Mouse (Mus musculus): ENCODE results near the gene Gabrg1. TPM values are rescaled to one million over a fixed set of nuclear protein-coding genes. Genes with fewer than 3 reads are reported as not detected.
A peak's percentile ranks its signal among the peaks of the same experiment; 100 is the strongest.

Gabrg1 gene
- 0.61 and 0.71 TPM in 2 replicates for polyA plus RNA-seq (2014; fragmentation: Nextera tagmentation; extraction: Ambion mirVana)

GRCm38 (mm10) chr5:70842192-70843095 is at the start of gene Gabrg1:
TSS of gene Gabrg1 (minus strand) at chr5:70842617.
- H3K4me1 ChIP-seq (replicated peaks; ENCODE audit: control insufficient read depth, insufficient read depth, low read length), result no peaks in the 10 kb centered on the region; the same call in 1 of the 2 replicates
- 2% methylated on average over 19 of the region's 19 CpGs for WGBS
- no peaks in the 10 kb centered on the region for H3K27me3 ChIP-seq (ENCODE audit: control insufficient read depth, insufficient read depth, low read length)
- ATAC-seq (replicated peaks; ENCODE audit: low FRiP score) (peak; percentile 87), DNase-seq (ENCODE audit: low spot score) (peak; percentile 59)
- peak within 1 kb of the TSS; percentile 36 for H3K4me3 ChIP-seq (ENCODE audit: low read depth, low read length)
- peak within 1 kb of the TSS; percentile 74 for H3K4me2 ChIP-seq (ENCODE audit: low read depth, low read length, severe bottlenecking)
- H3K36me3 ChIP-seq (ENCODE audit: control insufficient read depth, insufficient read depth, low read length), result no peaks in the 10 kb centered on the region
- no peak within 1 kb of the TSS for H3K27ac ChIP-seq (ENCODE audit: low read depth, low read length)
- H3K9ac ChIP-seq (ENCODE audit: low read length), result peak within 1 kb of the TSS; percentile 35
- no peaks in the 10 kb centered on the region for H3K9me3 ChIP-seq (ENCODE audit: control insufficient read depth, low read length)

DNA sequence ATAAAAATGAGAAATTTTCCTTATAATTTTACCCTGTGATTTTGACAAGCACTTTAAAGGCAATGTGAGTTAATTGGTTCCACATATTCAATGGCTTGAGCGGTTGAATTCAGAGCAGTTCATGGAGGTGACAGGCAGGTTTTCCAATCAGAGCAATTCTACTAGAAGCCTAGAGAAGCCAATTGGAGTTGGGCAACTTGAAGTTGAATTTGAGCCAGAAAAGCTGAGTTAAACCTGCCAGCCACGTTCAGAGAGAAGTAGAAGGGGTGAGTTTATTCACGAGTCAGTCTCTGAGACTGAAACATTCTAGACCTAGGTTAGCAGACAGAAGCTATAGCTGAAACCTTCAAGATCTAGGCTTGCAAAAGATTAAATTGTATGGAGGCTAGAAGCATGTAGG is 41.6 kb upstream of the Gabrg1 start:
- Histone ChIP-seq H3K9ac (ENCODE audit: low read length) (no peak overlapping the region), H3K4me3 (ENCODE audit: low read depth, low read length) (no peak overlapping the region), H3K27me3 (ENCODE audit: control insufficient read depth, insufficient read depth, low read length) (no peaks in the 10 kb centered on the region), H3K27ac (ENCODE audit: low read depth, low read length) (no peak overlapping the region), H3K4me1 (replicated peaks; ENCODE audit: control insufficient read depth, insufficient read depth, low read length) (no peaks in the 10 kb centered on the region), H3K4me2 (ENCODE audit: low read depth, low read length, severe bottlenecking) (no peak overlapping the region), H3K36me3 (ENCODE audit: control insufficient read depth, insufficient read depth, low read length) (no peaks in the 10 kb centered on the region), H3K9me3 (ENCODE audit: control insufficient read depth, low read length) (no peaks in the 10 kb centered on the region)
- DNase-seq (ENCODE audit: low spot score), result no peak
- WGBS, result 88% methylated on average over 3 of the region's 3 CpGs
- ATAC-seq (replicated peaks; ENCODE audit: low FRiP score), result no peak

DNA sequence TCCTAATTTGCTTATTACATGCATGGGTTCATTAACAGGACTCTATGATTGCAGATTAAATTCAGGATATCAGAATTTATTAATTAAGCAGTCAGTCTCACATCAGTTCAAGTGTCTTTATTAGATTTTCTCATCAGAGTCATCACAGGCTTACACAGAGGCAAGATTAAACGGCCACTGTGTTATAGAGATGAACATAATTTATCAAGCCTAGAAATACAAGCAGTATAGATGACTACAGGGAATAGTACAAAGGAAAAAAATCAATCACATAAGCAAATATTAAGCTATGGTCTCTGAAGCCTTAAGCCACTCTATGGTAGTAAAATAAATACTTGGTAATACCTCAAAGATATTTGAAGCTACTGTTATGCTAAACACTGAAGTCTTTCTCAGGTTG is 27.7 kb upstream of the Gabrg1 start:
- WGBS, result 80% methylated on average over 1 of the region's 1 CpGs
- Histone ChIP-seq H3K9ac (ENCODE audit: low read length) (no peak overlapping the region), H3K9me3 (ENCODE audit: control insufficient read depth, low read length) (no peaks in the 10 kb centered on the region), H3K36me3 (ENCODE audit: control insufficient read depth, insufficient read depth, low read length) (no peaks in the 10 kb centered on the region), H3K4me2 (ENCODE audit: low read depth, low read length, severe bottlenecking) (no peak overlapping the region), H3K4me3 (ENCODE audit: low read depth, low read length) (no peak overlapping the region), H3K27me3 (ENCODE audit: control insufficient read depth, insufficient read depth, low read length) (no peaks in the 10 kb centered on the region), H3K4me1 (replicated peaks; ENCODE audit: control insufficient read depth, insufficient read depth, low read length) (no peaks in the 10 kb centered on the region), H3K27ac (ENCODE audit: low read depth, low read length) (no peak overlapping the region)
- ATAC-seq (replicated peaks; ENCODE audit: low FRiP score), result no peak
- DNase-seq (ENCODE audit: low spot score), result no peak

GRCm38 (mm10) chr5:70843096-70843734 is 798 bp upstream of the Gabrg1 start:
- H3K4me3 ChIP-seq (ENCODE audit: low read depth, low read length), result peak overlapping the region; percentile 36
- H3K27me3 ChIP-seq (ENCODE audit: control insufficient read depth, insufficient read depth, low read length), result no peaks in the 10 kb centered on the region
- no peaks in the 10 kb centered on the region for H3K36me3 ChIP-seq (ENCODE audit: control insufficient read depth, insufficient read depth, low read length)
- no peak overlapping the region; the same call in 1 of the 2 replicates for H3K9ac ChIP-seq (ENCODE audit: low read length)
- H3K27ac ChIP-seq (ENCODE audit: low read depth, low read length), result no peak overlapping the region
- no peaks in the 10 kb centered on the region for H3K9me3 ChIP-seq (ENCODE audit: control insufficient read depth, low read length)
- H3K4me2 ChIP-seq (ENCODE audit: low read depth, low read length, severe bottlenecking), result peak overlapping the region; percentile 74
- ATAC-seq (replicated peaks; ENCODE audit: low FRiP score), result peak; percentile 97
- no peaks in the 10 kb centered on the region; the same call in 1 of the 2 replicates for H3K4me1 ChIP-seq (replicated peaks; ENCODE audit: control insufficient read depth, insufficient read depth, low read length)
- peak; percentile 77 for DNase-seq (ENCODE audit: low spot score)
- WGBS, result 9% methylated on average over 11 of the region's 11 CpGs

DNA sequence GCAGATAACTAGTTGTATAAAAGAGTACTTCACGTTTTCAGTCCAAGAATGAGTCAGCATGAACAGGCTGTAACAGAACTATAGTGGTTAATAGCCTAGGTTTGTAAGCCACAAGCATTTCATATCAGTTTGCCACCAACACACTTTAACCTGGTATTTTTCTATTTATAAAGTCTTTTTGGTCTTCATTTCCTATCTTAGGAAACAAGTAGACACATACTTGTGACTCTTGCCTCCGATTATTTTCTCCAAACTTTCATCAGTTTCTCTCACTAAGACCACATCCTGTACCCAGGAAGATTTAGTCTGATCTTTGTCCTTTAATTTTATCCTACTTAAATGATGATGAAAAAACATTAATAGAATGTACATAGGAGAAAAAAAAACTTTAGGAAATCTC is 23.7 kb downstream of the Gabrg1 start:
- DNase-seq (ENCODE audit: low spot score), result no peak
- H3K27me3 ChIP-seq (ENCODE audit: control insufficient read depth, insufficient read depth, low read length), result no peaks in the 10 kb centered on the region
- no peak overlapping the region for H3K4me3 ChIP-seq (ENCODE audit: low read depth, low read length)
- H3K4me2 ChIP-seq (ENCODE audit: low read depth, low read length, severe bottlenecking), result no peak overlapping the region
- ATAC-seq (replicated peaks; ENCODE audit: low FRiP score), result no peak
- no peak overlapping the region for H3K9ac ChIP-seq (ENCODE audit: low read length)
- H3K36me3 ChIP-seq (ENCODE audit: control insufficient read depth, insufficient read depth, low read length), result no peaks in the 10 kb centered on the region
- no peaks in the 10 kb centered on the region for H3K4me1 ChIP-seq (replicated peaks; ENCODE audit: control insufficient read depth, insufficient read depth, low read length)
- WGBS, result 87% methylated on average over 2 of the region's 2 CpGs
- H3K27ac ChIP-seq (ENCODE audit: low read depth, low read length), result no peak overlapping the region
- H3K9me3 ChIP-seq (ENCODE audit: control insufficient read depth, low read length), result no peaks in the 10 kb centered on the region

GRCm38 (mm10) chr5:70736156-70736555 is 106.3 kb downstream of the Gabrg1 start:
- no peak overlapping the region for H3K9ac ChIP-seq (ENCODE audit: low read length)
- ATAC-seq (replicated peaks; ENCODE audit: low FRiP score) (no peak), DNase-seq (ENCODE audit: low spot score) (no peak)
- no peaks in the 10 kb centered on the region for H3K4me1 ChIP-seq (replicated peaks; ENCODE audit: control insufficient read depth, insufficient read depth, low read length)
- H3K27ac ChIP-seq (ENCODE audit: low read depth, low read length), result no peak overlapping the region
- H3K9me3 ChIP-seq (ENCODE audit: control insufficient read depth, low read length), result no peaks in the 10 kb centered on the region
- no peaks in the 10 kb centered on the region for H3K36me3 ChIP-seq (ENCODE audit: control insufficient read depth, insufficient read depth, low read length)
- H3K4me3 ChIP-seq (ENCODE audit: low read depth, low read length), result no peak overlapping the region
- H3K4me2 ChIP-seq (ENCODE audit: low read depth, low read length, severe bottlenecking), result no peak overlapping the region
- no peaks in the 10 kb centered on the region for H3K27me3 ChIP-seq (ENCODE audit: control insufficient read depth, insufficient read depth, low read length)
- WGBS, result 93% methylated on average over 2 of the region's 2 CpGs

DNA sequence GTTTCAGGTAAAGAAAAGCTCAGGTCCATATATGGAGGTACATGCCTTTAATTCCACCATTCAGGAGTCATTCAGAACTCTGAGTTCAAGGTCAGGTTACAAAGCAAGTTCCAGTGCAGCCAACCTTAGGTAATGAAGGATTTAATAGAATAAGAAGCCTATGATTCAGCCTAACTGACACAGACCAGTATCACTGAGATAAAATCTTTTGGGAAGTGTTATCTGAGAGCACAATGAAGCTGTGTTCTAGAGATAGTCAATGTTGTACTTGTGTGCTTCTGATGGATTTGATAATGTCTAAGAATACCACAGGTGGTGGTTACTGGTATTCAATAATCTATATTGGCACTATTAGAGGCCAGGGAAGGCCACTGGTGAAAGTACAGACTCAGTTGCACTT is 138.1 kb downstream of the Gabrg1 start:
- H3K27me3 ChIP-seq (ENCODE audit: control insufficient read depth, insufficient read depth, low read length), result no peaks in the 10 kb centered on the region
- H3K9ac ChIP-seq (ENCODE audit: low read length), result no peak overlapping the region
- no peak overlapping the region for H3K27ac ChIP-seq (ENCODE audit: low read depth, low read length)
- ATAC-seq (replicated peaks; ENCODE audit: low FRiP score) (no peak), DNase-seq (ENCODE audit: low spot score) (no peak)
- no peaks in the 10 kb centered on the region for H3K9me3 ChIP-seq (ENCODE audit: control insufficient read depth, low read length)
- H3K36me3 ChIP-seq (ENCODE audit: control insufficient read depth, insufficient read depth, low read length), result no peaks in the 10 kb centered on the region
- H3K4me3 ChIP-seq (ENCODE audit: low read depth, low read length), result no peak overlapping the region
- no peaks in the 10 kb centered on the region for H3K4me1 ChIP-seq (replicated peaks; ENCODE audit: control insufficient read depth, insufficient read depth, low read length)
- no peak overlapping the region for H3K4me2 ChIP-seq (ENCODE audit: low read depth, low read length, severe bottlenecking)
